Mouse (Mus musculus): ENCODE measurements around the gene Ccr2. TPM values are rescaled to one million over a fixed set of nuclear protein-coding genes. Genes with fewer than 3 reads are reported as not detected.
"Not testable (repeated sequence)": the region's sequence is repeated elsewhere in the genome, so short reads cannot be mapped to it uniquely, and the experiment has no call there.

Gene Ccr2
- polyA plus RNA-seq, 1 experiment = not detected

DNA sequence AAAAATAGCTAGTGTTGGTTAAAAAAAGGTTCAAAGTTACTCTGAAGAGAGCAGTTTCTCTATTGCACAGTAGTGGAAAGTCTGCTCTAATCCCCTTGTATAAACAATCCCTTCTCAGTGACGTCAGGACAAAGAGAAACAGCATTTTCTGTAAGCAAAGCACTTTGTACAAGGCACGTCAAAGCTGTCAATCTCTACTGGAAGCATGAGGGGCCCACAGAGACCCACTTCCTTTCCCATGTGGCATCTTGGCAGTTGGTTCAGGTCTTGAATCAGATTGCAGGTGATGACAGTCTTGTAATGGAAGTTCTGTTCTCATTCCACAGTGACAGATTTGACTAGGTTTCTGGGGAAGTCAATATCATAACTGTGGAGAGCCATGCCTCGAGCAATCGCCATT, 21.9 kb upstream of the Ccr2 start:
- TF ChIP-seq POLR2A (IDR thresholded peaks at IDR 0.05; ENCODE audit: low read depth, low read length) (no peak), CTCF (IDR thresholded peaks at IDR 0.05; ENCODE audit: borderline replicate concordance, insufficient read depth, low read length) (no peak)
- Histone ChIP-seq H3K4me1 (ENCODE audit: control insufficient read depth, insufficient read depth, low read length) (no peaks in the 10 kb centered on the region), H3K4me3 (ENCODE audit: insufficient read depth, low read length) (no peak overlapping the region), H3K27ac (ENCODE audit: insufficient read depth, low read length) (no peak overlapping the region)

DNA sequence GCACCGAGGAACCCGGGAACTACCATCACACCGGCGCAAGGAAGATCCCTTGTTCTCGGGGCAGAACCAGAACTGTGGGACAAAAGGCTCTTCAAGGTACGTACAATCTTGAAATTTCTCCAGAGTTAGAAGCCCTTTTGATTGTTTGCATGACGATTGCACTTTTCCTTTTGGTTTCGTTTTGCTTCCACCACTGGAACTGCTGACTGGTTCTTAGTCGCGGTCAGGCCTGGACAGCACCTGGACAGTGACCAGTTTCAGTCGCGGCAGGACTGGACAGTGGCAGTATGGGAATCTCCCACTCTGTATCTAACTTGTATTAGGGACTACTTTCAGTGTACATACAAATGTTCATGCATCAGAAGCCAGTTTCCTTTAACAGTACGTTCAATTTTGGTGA, 21.3 kb upstream of the Ccr2 start:
- not testable (repeated sequence) for H3K4me1 ChIP-seq (ENCODE audit: control insufficient read depth, insufficient read depth, low read length); H3K4me3 ChIP-seq (ENCODE audit: insufficient read depth, low read length); H3K27ac ChIP-seq (ENCODE audit: insufficient read depth, low read length)

- Histone ChIP-seq H3K27ac (ENCODE audit: insufficient read depth, low read length) (no peak overlapping the region), H3K4me1 (ENCODE audit: control insufficient read depth, insufficient read depth, low read length) (no peaks in the 10 kb centered on the region), H3K4me3 (ENCODE audit: insufficient read depth, low read length) (no peak overlapping the region)
- TF ChIP-seq CTCF (IDR thresholded peaks at IDR 0.05; ENCODE audit: borderline replicate concordance, insufficient read depth, low read length) (no peak), POLR2A (IDR thresholded peaks at IDR 0.05; ENCODE audit: low read depth, low read length) (no peak)
These were observed 11.3 kb upstream of the Ccr2 start for GRCm38 (mm10) chr9:124090441-124090840.

GRCm38 (mm10) chr9:124099127-124099526, 2.6 kb upstream of the Ccr2 start:
- H3K4me3 ChIP-seq (ENCODE audit: insufficient read depth, low read length) = no peak overlapping the region
- no peaks in the 10 kb centered on the region for H3K4me1 ChIP-seq (ENCODE audit: control insufficient read depth, insufficient read depth, low read length)
- TF ChIP-seq CTCF (IDR thresholded peaks at IDR 0.05; ENCODE audit: borderline replicate concordance, insufficient read depth, low read length) (no peak), POLR2A (IDR thresholded peaks at IDR 0.05; ENCODE audit: low read depth, low read length) (no peak)
- H3K27ac ChIP-seq (ENCODE audit: insufficient read depth, low read length) = no peak overlapping the region

GRCm38 (mm10) chr9:124100357-124100756, 1.4 kb upstream of the Ccr2 start:
- H3K4me3 ChIP-seq (ENCODE audit: insufficient read depth, low read length) = no peak overlapping the region
- no peak for TF ChIP-seq CTCF (IDR thresholded peaks at IDR 0.05; ENCODE audit: borderline replicate concordance, insufficient read depth, low read length)
- no peak for TF ChIP-seq POLR2A (IDR thresholded peaks at IDR 0.05; ENCODE audit: low read depth, low read length)
- no peaks in the 10 kb centered on the region for H3K4me1 ChIP-seq (ENCODE audit: control insufficient read depth, insufficient read depth, low read length)
- no peak overlapping the region for H3K27ac ChIP-seq (ENCODE audit: insufficient read depth, low read length)

DNA sequence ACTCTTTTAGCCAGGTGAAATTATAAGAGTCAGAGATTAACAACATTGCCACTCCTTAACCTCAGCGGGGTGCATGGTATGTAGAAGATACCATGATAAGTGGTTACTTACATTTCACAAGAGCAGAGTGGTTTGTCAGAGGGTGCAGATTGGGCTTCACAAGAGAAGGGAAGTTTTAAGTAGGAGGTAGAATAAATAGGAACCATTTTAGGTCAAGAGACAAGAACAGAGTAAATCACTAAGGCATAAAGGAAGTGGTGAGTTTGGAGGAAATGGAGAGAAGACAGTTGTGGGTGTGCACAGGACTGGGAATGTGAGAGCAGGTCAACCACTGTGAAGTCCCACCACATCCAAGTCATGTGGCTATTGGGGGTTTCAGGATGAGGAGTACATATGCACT, 1.4 kb downstream of the Ccr2 start:
- TF ChIP-seq CTCF (IDR thresholded peaks at IDR 0.05; ENCODE audit: borderline replicate concordance, insufficient read depth, low read length) (no peak), POLR2A (IDR thresholded peaks at IDR 0.05; ENCODE audit: low read depth, low read length) (no peak)
- Histone ChIP-seq H3K27ac (ENCODE audit: insufficient read depth, low read length) (no peak overlapping the region), H3K4me3 (ENCODE audit: insufficient read depth, low read length) (no peak overlapping the region), H3K4me1 (ENCODE audit: control insufficient read depth, insufficient read depth, low read length) (no peaks in the 10 kb centered on the region)

- TF ChIP-seq POLR2A (IDR thresholded peaks at IDR 0.05; ENCODE audit: low read depth, low read length) (no peak), CTCF (IDR thresholded peaks at IDR 0.05; ENCODE audit: borderline replicate concordance, insufficient read depth, low read length) (no peak)
- Histone ChIP-seq H3K4me3 (ENCODE audit: insufficient read depth, low read length) (no peak overlapping the region), H3K4me1 (ENCODE audit: control insufficient read depth, insufficient read depth, low read length) (no peaks in the 10 kb centered on the region), H3K27ac (ENCODE audit: insufficient read depth, low read length) (no peak overlapping the region)
These were observed 3.4 kb downstream of the Ccr2 start for GRCm38 (mm10) chr9:124105196-124105595.

DNA sequence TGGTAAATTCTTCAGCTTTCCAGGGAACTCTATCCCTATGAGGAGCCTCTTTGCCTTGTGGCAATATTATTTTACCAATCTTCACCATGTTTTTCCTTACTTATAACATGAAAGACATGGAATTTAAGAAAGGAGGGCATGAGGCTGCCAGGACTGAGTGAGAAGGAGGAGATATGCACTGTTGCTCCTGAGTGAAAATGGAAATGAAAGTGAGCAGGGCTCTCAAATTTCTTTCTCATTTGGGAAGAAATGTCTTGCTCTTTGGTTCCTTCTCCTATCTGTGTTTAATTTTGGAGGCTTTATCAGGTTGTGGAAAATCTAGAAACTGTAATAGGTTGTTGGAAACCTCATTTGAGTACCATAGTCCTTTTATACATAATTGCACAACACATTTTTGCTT, 5.5 kb downstream of the Ccr2 start:
- H3K4me1 ChIP-seq (ENCODE audit: control insufficient read depth, insufficient read depth, low read length) = no peaks in the 10 kb centered on the region
- no peak overlapping the region for H3K4me3 ChIP-seq (ENCODE audit: insufficient read depth, low read length)
- TF ChIP-seq POLR2A (IDR thresholded peaks at IDR 0.05; ENCODE audit: low read depth, low read length) = no peak
- no peak overlapping the region for H3K27ac ChIP-seq (ENCODE audit: insufficient read depth, low read length)

- H3K4me3 ChIP-seq (ENCODE audit: insufficient read depth, low read length) = no peak overlapping the region
- H3K4me1 ChIP-seq (ENCODE audit: control insufficient read depth, insufficient read depth, low read length) = no peaks in the 10 kb centered on the region
- H3K27ac ChIP-seq (ENCODE audit: insufficient read depth, low read length) = no peak overlapping the region
- TF ChIP-seq POLR2A (IDR thresholded peaks at IDR 0.05; ENCODE audit: low read depth, low read length) (no peak), CTCF (IDR thresholded peaks at IDR 0.05; ENCODE audit: borderline replicate concordance, insufficient read depth, low read length) (no peak)
These were observed 6.8 kb downstream of the Ccr2 start for GRCm38 (mm10) chr9:124108356-124109127.

GRCm38 (mm10) chr9:124111997-124112396, 10.2 kb downstream of the Ccr2 start:
- Histone ChIP-seq H3K27ac (ENCODE audit: insufficient read depth, low read length) (no peak overlapping the region), H3K4me3 (ENCODE audit: insufficient read depth, low read length) (no peak overlapping the region), H3K4me1 (ENCODE audit: control insufficient read depth, insufficient read depth, low read length) (no peaks in the 10 kb centered on the region)
- TF ChIP-seq CTCF (IDR thresholded peaks at IDR 0.05; ENCODE audit: borderline replicate concordance, insufficient read depth, low read length) = no peak
- TF ChIP-seq POLR2A (IDR thresholded peaks at IDR 0.05; ENCODE audit: low read depth, low read length) = no peak

All from embryonic fibroblast, embryonic 13.5 days (primary cell).